Mouse (Mus musculus) forebrain, postnatal 0 days (tissue): Measurements from ENCODE around the gene Phlpp1. TPM values are rescaled to one million over a fixed set of nuclear protein-coding genes. Genes with fewer than 3 reads are reported as not detected.

Experiments
- ATAC-seq: fragments of 200-750 bp; cut with Nextera tagmentation; 2 replicates; pipeline ENCODE4 v1.8.0; 2017; ENCODE audit warnings: mild to moderate bottlenecking, moderate library complexity
- DNase-seq: peaks from one replicate; pipeline ENCODE4 v3.0.0-alpha.2; 2015
- H3K27ac ChIP-seq: fragments of 300-500 bp; sonication (generic); 2 replicates; pipeline ENCODE4 v1.5.1; 2014; ENCODE audit warnings: low read depth, mild to moderate bottlenecking, antibody characterized with exemption, low read length, moderate library complexity, mixed read lengths
- H3K27me3 ChIP-seq: fragments of 300-500 bp; sonication (generic); 2 replicates; pipeline ENCODE4 v1.6.1; 2014; ENCODE audit warnings: mild to moderate bottlenecking, low read length, mixed read lengths; ENCODE audit not compliant: insufficient read depth
- H3K36me3 ChIP-seq: fragments of 300-500 bp; sonication (generic); 2 replicates; pipeline ENCODE4 v1.6.1; 2014; ENCODE audit warnings: mild to moderate bottlenecking, moderate library complexity; ENCODE audit not compliant: insufficient read depth
- H3K4me1 ChIP-seq: fragments of 300-500 bp; sonication (generic); 2 replicates; pipeline ENCODE4 v1.6.1; 2014; ENCODE audit warnings: antibody characterized with exemption; ENCODE audit not compliant: insufficient read depth
- H3K4me2 ChIP-seq: fragments of 300-500 bp; sonication (generic); 2 replicates; pipeline ENCODE4 v1.6.1; 2014; ENCODE audit warnings: low read depth, mild to moderate bottlenecking, moderate library complexity
- H3K4me3 ChIP-seq: fragments of 300-500 bp; sonication (generic); 2 replicates; pipeline ENCODE4 v1.5.1; 2014; ENCODE audit warnings: low read depth, low read length, mixed read lengths
- H3K9ac ChIP-seq: fragments of 300-500 bp; sonication (generic); 2 replicates; pipeline ENCODE4 v1.6.1; 2014; ENCODE audit warnings: mild to moderate bottlenecking
- H3K9me3 ChIP-seq: fragments of 300-500 bp; sonication (generic); 2 replicates; pipeline ENCODE4 v1.6.1; 2016; ENCODE audit warnings: low read length
- CTCF ChIP-seq: sonication (generic); IDR thresholded peaks from 2 replicates; pipeline ENCODE4 v1.5.1; 2016; ENCODE audit warnings: antibody characterized with exemption, control low read depth, low read depth
- WGBS: fragments of 180-500 bp; shearing (Covaris S2); extraction: QIAGEN DNeasy Blood & Tissue Kit; methylation state at CpG from one replicate; pipeline ENCODE4 v1.1.7; 2014; 5-methylcytosine and 5-hydroxymethylcytosine counted together
- polyA plus RNA-seq: library from polyadenylated mRNA; unstranded; fragments of >200 nt; fragmentation: Nextera tagmentation; extraction: Ambion mirVana; gene quantifications from 2 replicates; pipeline ENCODE4 v1.2.1, GENCODE M21; 2015
- total RNA-seq: library from RNA; depleted of rRNA; stranded (reverse); fragments of >200 nt; gene quantifications from 2 replicates; pipeline ENCODE4 v1.2.3, GENCODE M21; 2014

Gene Phlpp1
- total and polyA plus RNA-seq, 2 experiments from 2014 or later = 5.1 to 32.5 TPM

DNA sequence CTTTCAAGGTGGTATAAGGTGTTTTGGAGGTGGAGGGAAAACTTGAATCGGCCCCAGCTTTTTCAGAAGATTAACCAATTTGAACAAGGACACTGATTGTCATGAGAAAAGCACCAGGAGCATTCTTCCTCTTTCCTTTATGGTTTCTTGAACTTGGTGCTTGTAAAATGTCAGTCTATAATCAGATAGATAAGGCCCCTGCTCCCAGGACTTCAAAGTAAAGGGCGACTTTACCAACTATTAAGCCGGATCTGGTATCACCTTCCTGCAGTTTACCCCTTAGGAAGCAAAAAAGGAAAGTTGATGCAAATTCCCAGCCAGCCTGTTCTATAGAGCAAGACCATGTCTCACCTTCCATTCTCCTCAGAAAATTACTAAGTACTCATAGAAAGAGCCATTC, 21.9 kb downstream of the Phlpp1 start:
- H3K4me2 ChIP-seq = no peak overlapping the region
- no peak for TF ChIP-seq CTCF
- 53% methylated on average over 3 of the region's 3 CpGs for WGBS
- H3K9ac ChIP-seq = no peak overlapping the region
- H3K4me1 ChIP-seq = peaks cover 6% of the 10 kb centered on the region; the same call in 1 of the 2 replicates
- H3K27me3 ChIP-seq = no peaks in the 10 kb centered on the region
- ATAC-seq = no peak
- no peak for DNase-seq
- H3K4me3 ChIP-seq = no peak overlapping the region
- no peak overlapping the region for H3K27ac ChIP-seq
- no peaks in the 10 kb centered on the region for H3K36me3 ChIP-seq
- H3K9me3 ChIP-seq = no peaks in the 10 kb centered on the region

DNA sequence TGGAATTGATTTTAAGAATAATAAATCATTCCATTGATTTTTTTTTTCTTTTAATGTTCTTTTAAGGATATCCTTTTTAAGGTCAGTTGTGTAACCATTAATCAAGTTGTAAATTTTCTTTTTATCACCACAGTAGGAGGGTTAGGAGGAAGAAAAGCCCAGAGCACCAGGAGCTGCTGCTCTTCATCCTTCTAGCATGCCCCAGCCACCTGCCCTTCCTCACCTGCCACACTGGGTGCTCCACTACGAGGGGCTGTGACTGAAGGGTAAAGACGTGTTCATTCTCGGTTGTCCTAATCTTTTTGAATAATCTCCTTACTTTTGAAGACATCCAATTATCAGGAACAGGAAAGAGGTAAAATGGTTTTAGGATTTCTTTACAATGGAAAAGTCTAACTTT, 22.7 kb downstream of the Phlpp1 start:
- DNase-seq (no peak), ATAC-seq (no peak)
- Histone ChIP-seq H3K27me3 (no peaks in the 10 kb centered on the region), H3K4me3 (no peak overlapping the region), H3K4me2 (no peak overlapping the region), H3K4me1 (peaks cover 11% of the 10 kb centered on the region; the same call in 1 of the 2 replicates), H3K9me3 (no peaks in the 10 kb centered on the region), H3K9ac (no peak overlapping the region), H3K27ac (no peak overlapping the region), H3K36me3 (no peaks in the 10 kb centered on the region)
- TF ChIP-seq CTCF = no peak
- 75% methylated on average over 3 of the region's 3 CpGs for WGBS

GRCm38 (mm10) chr1:106197991-106198390, 26.4 kb downstream of the Phlpp1 start:
- WGBS = 36% methylated on average over 5 of the region's 5 CpGs
- no peak for DNase-seq

GRCm38 (mm10) chr1:106199109-106199508, 27.6 kb downstream of the Phlpp1 start:
- H3K4me1 ChIP-seq = peaks cover 22% of the 10 kb centered on the region; the same call in 1 of the 2 replicates
- ATAC-seq (no peak), DNase-seq (no peak)
- no peak overlapping the region for H3K4me2 ChIP-seq
- H3K27ac ChIP-seq = no peak overlapping the region
- no peaks in the 10 kb centered on the region for H3K9me3 ChIP-seq
- H3K9ac ChIP-seq = no peak overlapping the region
- WGBS = 37% methylated on average over 4 of the region's 4 CpGs
- H3K27me3 ChIP-seq = no peaks in the 10 kb centered on the region
- H3K4me3 ChIP-seq = no peak overlapping the region
- TF ChIP-seq CTCF = no peak
- no peaks in the 10 kb centered on the region for H3K36me3 ChIP-seq

More at GRCm38 (mm10) chr1:106197991-106198390, 26.4 kb downstream of the Phlpp1 start:
- no peak overlapping the region for H3K4me2 ChIP-seq
- H3K4me3 ChIP-seq = no peak overlapping the region
- H3K27me3 ChIP-seq = no peaks in the 10 kb centered on the region
- H3K9ac ChIP-seq = no peak overlapping the region
- no peak for ATAC-seq
- no peaks in the 10 kb centered on the region for H3K9me3 ChIP-seq
- no peaks in the 10 kb centered on the region for H3K36me3 ChIP-seq
- no peak for TF ChIP-seq CTCF
- no peak overlapping the region for H3K27ac ChIP-seq
- H3K4me1 ChIP-seq = peaks cover 22% of the 10 kb centered on the region; the same call in 1 of the 2 replicates

DNA sequence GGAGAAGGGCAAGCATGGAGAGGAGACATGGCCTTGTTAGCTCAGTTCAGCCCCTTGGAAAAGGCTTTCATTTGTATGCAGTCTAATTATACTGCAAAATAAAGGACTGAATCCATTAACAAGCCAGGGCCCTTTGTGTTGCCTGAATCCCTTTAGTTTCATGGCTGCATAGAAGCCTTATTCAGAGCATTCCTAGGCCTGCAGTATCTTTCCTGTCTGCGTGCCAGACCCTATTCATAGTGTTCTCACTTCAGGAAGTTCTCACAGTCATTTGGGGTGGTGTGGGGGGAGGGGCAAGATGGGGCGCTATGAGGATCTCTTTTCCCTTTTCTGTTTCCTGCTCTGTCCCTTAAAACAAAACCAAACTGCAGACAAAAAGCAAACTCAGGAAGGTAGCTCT, 28.1 kb downstream of the Phlpp1 start:
- Histone ChIP-seq H3K4me1 (peaks cover 22% of the 10 kb centered on the region; the same call in 1 of the 2 replicates), H3K27me3 (no peaks in the 10 kb centered on the region), H3K4me3 (no peak overlapping the region), H3K36me3 (no peaks in the 10 kb centered on the region), H3K4me2 (0 out of 2 replicates have a peak overlapping the region, but pooled peaks have one; percentile 13), H3K27ac (peak overlapping the region; percentile 78), H3K9ac (no peak overlapping the region), H3K9me3 (no peaks in the 10 kb centered on the region)
- ATAC-seq (peak; percentile 88), DNase-seq (peak; percentile 78)
- no peak for TF ChIP-seq CTCF
- WGBS = 5% methylated on average over 2 of the region's 2 CpGs

DNA sequence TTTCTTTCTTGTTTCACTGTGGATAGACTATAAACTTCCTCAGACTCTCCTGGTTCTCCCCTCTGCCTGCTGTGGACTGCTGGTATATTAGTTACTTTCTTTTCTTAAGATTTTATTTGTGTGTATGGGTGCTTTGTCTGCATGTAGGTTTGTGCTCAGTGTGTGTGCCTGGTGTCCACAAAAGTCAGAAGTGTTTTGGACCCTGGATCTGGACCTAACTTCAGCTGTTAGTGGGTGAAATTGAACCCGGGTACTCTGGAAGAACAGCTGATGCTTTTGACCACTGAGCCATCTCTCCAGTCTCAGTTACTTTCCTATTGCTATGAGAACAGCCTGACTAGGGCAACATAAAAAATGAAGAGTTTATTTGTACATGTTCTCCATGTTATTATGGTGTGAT, 29.5 kb downstream of the Phlpp1 start:
- H3K27ac ChIP-seq = no peak overlapping the region
- WGBS = 87% methylated on average over 1 of the region's 1 CpGs
- no peak for DNase-seq
- no peak for TF ChIP-seq CTCF
- H3K4me1 ChIP-seq = peaks cover 22% of the 10 kb centered on the region; the same call in 1 of the 2 replicates
- H3K36me3 ChIP-seq = no peaks in the 10 kb centered on the region
- H3K9me3 ChIP-seq = no peaks in the 10 kb centered on the region
- ATAC-seq = no peak
- no peak overlapping the region for H3K4me2 ChIP-seq
- no peak overlapping the region for H3K9ac ChIP-seq
- H3K4me3 ChIP-seq = no peak overlapping the region
- no peaks in the 10 kb centered on the region for H3K27me3 ChIP-seq

GRCm38 (mm10) chr1:106201929-106202328, 30.4 kb downstream of the Phlpp1 start:
- 30% methylated on average over 4 of the region's 4 CpGs for WGBS

More at GRCm38 (mm10) chr1:106201929-106202328, 30.4 kb downstream of the Phlpp1 start:
- Histone ChIP-seq H3K4me1 (peaks cover 22% of the 10 kb centered on the region; the same call in 1 of the 2 replicates), H3K27ac (no peak overlapping the region), H3K36me3 (no peaks in the 10 kb centered on the region), H3K27me3 (no peaks in the 10 kb centered on the region), H3K9ac (no peak overlapping the region), H3K4me2 (no peak overlapping the region), H3K4me3 (no peak overlapping the region), H3K9me3 (no peaks in the 10 kb centered on the region)
- DNase-seq (peak; percentile 43), ATAC-seq (peak; percentile 71)
- TF ChIP-seq CTCF = no peak
